Mouse (Mus musculus): ENCODE data around the gene Sgta. TPM values are rescaled to one million over a fixed set of nuclear protein-coding genes. Genes with fewer than 3 reads are reported as not detected.
A peak's percentile ranks its signal among the peaks of the same experiment; 100 is the strongest.

Gene Sgta
- total and polyA plus RNA-seq, 3 experiments, result 100 to 1,019 (median 152) TPM

DNA sequence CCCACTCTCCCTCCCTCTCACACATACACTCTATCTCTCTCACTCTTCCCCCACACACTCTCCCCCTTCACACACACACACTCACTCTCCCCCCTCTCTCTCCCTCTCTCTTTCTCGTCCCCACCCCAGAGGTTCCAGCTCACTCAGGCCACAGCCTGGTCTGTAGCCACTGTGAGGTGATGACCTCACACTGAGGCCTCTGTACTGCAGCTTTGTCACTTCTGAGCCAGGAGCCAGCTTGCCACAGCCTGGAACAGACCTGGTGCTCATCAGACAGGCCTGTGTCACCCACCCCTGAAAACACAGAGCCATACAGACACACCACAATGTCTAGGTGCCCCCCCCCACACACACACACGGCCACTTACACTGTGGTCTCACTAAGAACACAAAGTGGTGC is 39.8 kb downstream of the Sgta start:
- H3K79me2 ChIP-seq (ENCODE audit: control insufficient read depth, insufficient read depth, low read length, poor library complexity), result no peaks in the 10 kb centered on the region
- H3K4me3 ChIP-seq (ENCODE audit: control insufficient read depth in 1 of 2, insufficient read depth in 1 of 2, low read depth in 2 of 2, low read length in 2 of 2), result no peak overlapping the region
- H3K4me1 ChIP-seq (ENCODE audit: control insufficient read depth in 1 of 2, insufficient read depth in 2 of 2, low read length in 2 of 2), result peaks cover 2 to 13% of the 10 kb centered on the region in 2 experiments; a peak in 3 of 4 replicates
- peaks cover 0 to 3% of the 10 kb centered on the region in 2 experiments; a peak in 2 of 4 replicates for H3K36me3 ChIP-seq (ENCODE audit: control insufficient read depth in 1 of 2, insufficient read depth in 2 of 2, low read length in 2 of 2)
- no peak for DNase-seq (ENCODE audit: low read depth, low spot score)
- no peak overlapping the region for H3K9ac ChIP-seq (ENCODE audit: control insufficient read depth, low read depth, low read length, poor library complexity, severe bottlenecking)
- H3K27ac ChIP-seq (ENCODE audit: control insufficient read depth, low read depth, low read length), result no peak overlapping the region
- no peaks in the 10 kb centered on the region for H3K9me3 ChIP-seq (replicated peaks; ENCODE audit: insufficient read depth, low read length)
- no peak for TF ChIP-seq EP300 (IDR thresholded peaks at IDR 0.05; ENCODE audit: low read depth in 1 of 2, low read length in 2 of 2)
- no peak for TF ChIP-seq JUND (IDR thresholded peaks at IDR 0.05; ENCODE audit: low read depth, low read length)
- no peak for TF ChIP-seq TAL1 (IDR thresholded peaks at IDR 0.05; ENCODE audit: low read length)
- TF ChIP-seq CHD1 (IDR thresholded peaks at IDR 0.05; ENCODE audit: low read depth, low read length), result no peak
- no peak for TF ChIP-seq NRF1 (IDR thresholded peaks at IDR 0.05; ENCODE audit: insufficient read depth, low read depth, low read length, poor library complexity, severe bottlenecking)
- H3K27me3 ChIP-seq (ENCODE audit: control insufficient read depth in 1 of 2, insufficient read depth in 2 of 2, low read length in 2 of 2), result no peaks in the 10 kb centered on the region

DNA sequence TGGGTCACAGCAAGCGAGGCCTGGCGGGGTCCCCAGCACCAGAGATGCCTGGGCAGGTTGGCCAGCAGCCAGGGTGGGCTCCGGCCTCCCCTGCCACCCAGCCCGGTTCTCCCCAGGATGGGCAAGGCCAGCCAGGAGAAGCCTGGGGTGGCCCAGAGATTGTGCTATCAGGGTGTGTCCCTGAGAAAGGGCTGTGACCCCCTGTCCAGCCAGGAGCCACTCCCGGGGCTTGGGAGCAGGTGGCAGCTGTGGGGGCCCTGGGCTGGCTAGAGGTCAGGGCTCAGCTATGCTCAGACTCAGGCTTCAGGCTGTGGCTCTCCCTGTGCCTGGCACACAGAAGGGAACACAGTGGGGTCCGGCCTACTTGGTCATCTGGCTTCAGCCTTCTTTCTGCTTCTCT is 40.3 kb downstream of the Sgta start:
- peaks cover 0 to 4% of the 10 kb centered on the region in 2 experiments; a peak in 2 of 4 replicates for H3K36me3 ChIP-seq (ENCODE audit: control insufficient read depth in 1 of 2, insufficient read depth in 2 of 2, low read length in 2 of 2)
- H3K4me3 ChIP-seq (ENCODE audit: control insufficient read depth in 1 of 2, insufficient read depth in 1 of 2, low read depth in 2 of 2, low read length in 2 of 2), result no peak overlapping the region
- no peak for DNase-seq (ENCODE audit: low read depth, low spot score)
- H3K9me3 ChIP-seq (replicated peaks; ENCODE audit: insufficient read depth, low read length), result no peaks in the 10 kb centered on the region
- no peaks in the 10 kb centered on the region for H3K27me3 ChIP-seq (ENCODE audit: control insufficient read depth in 1 of 2, insufficient read depth in 2 of 2, low read length in 2 of 2)
- peaks cover 2 to 14% of the 10 kb centered on the region in 2 experiments; a peak in 3 of 4 replicates for H3K4me1 ChIP-seq (ENCODE audit: control insufficient read depth in 1 of 2, insufficient read depth in 2 of 2, low read length in 2 of 2)
- no peaks in the 10 kb centered on the region for H3K79me2 ChIP-seq (ENCODE audit: control insufficient read depth, insufficient read depth, low read length, poor library complexity)
- H3K27ac ChIP-seq (ENCODE audit: control insufficient read depth, low read depth, low read length), result no peak overlapping the region
- TF ChIP-seq CHD2 (IDR thresholded peaks at IDR 0.05; ENCODE audit: low read length) (no peak), SMC3 (IDR thresholded peaks at IDR 0.05; ENCODE audit: low read depth, low read length) (no peak), ZC3H11A (IDR thresholded peaks at IDR 0.05; ENCODE audit: low read depth, low read length) (no peak), GATA1 (IDR thresholded peaks at IDR 0.05; ENCODE audit: low read depth, low read length) (no peak), RCOR1 (IDR thresholded peaks at IDR 0.05; ENCODE audit: low read depth, low read length) (no peak), E2F4 (IDR thresholded peaks at IDR 0.05; ENCODE audit: borderline replicate concordance, low read depth, low read length) (no peak)
- H3K9ac ChIP-seq (ENCODE audit: control insufficient read depth, low read depth, low read length, poor library complexity, severe bottlenecking), result no peak overlapping the region

DNA sequence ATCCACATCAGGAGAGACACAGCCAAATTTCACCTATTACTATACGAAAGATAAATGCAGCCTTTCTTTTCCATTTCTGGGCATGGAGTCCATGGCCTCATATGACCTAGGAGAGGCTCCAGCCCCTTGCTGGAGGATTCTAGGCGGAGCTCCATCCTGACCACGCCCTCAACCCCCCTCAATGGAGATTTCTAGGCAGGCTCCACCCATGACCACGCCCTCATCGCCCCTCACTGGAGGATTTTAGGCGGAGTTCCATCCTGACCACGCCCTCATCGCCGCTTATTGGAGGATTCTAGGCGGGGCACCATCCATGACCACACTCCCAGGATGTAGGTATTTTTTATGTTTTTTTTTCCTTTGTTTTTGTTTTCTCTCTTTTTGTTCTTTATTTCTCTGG is 41.7 kb downstream of the Sgta start:
- H3K4me3 ChIP-seq (ENCODE audit: control insufficient read depth in 1 of 2, insufficient read depth in 1 of 2, low read depth in 2 of 2, low read length in 2 of 2), result peak overlapping the region in 1 of 2 experiments; percentile 34; a peak in 1 of 4 replicates
- DNase-seq (ENCODE audit: low read depth, low spot score), result peak; percentile 94
- H3K9ac ChIP-seq (ENCODE audit: control insufficient read depth, low read depth, low read length, poor library complexity, severe bottlenecking), result no peak overlapping the region
- peak overlapping the region; percentile 11; the same call in 1 of the 2 replicates for H3K27ac ChIP-seq (ENCODE audit: control insufficient read depth, low read depth, low read length)
- no peaks in the 10 kb centered on the region for H3K9me3 ChIP-seq (replicated peaks; ENCODE audit: insufficient read depth, low read length)
- peaks cover 0 to 4% of the 10 kb centered on the region in 2 experiments; a peak in 2 of 4 replicates for H3K36me3 ChIP-seq (ENCODE audit: control insufficient read depth in 1 of 2, insufficient read depth in 2 of 2, low read length in 2 of 2)
- no peaks in the 10 kb centered on the region for H3K79me2 ChIP-seq (ENCODE audit: control insufficient read depth, insufficient read depth, low read length, poor library complexity)
- peaks cover 2 to 19% of the 10 kb centered on the region in 2 experiments; a peak in 3 of 4 replicates for H3K4me1 ChIP-seq (ENCODE audit: control insufficient read depth in 1 of 2, insufficient read depth in 2 of 2, low read length in 2 of 2)
- no peaks in the 10 kb centered on the region for H3K27me3 ChIP-seq (ENCODE audit: control insufficient read depth in 1 of 2, insufficient read depth in 2 of 2, low read length in 2 of 2)
- peak; percentile 45 for TF ChIP-seq USF1 (IDR thresholded peaks at IDR 0.05; ENCODE audit: low read depth, low read length)
- TF ChIP-seq GATA1 (IDR thresholded peaks at IDR 0.05; ENCODE audit: low read depth, low read length), result no peak
- TF ChIP-seq SMC3 (IDR thresholded peaks at IDR 0.05; ENCODE audit: low read depth, low read length), result no peak
- no peak for TF ChIP-seq POLR2AphosphoS5 (IDR thresholded peaks at IDR 0.05; ENCODE audit: borderline replicate concordance, low read depth, low read length)
- no peak; the same call in none of the 2 replicates for TF ChIP-seq MXI1 (IDR thresholded peaks at IDR 0.05; ENCODE audit: low read depth, low read length)
- TF ChIP-seq NRF1 (IDR thresholded peaks at IDR 0.05; ENCODE audit: insufficient read depth, low read depth, low read length, poor library complexity, severe bottlenecking), result no peak
- no peak for TF ChIP-seq CHD2 (IDR thresholded peaks at IDR 0.05; ENCODE audit: low read length)
- no peak for TF ChIP-seq MAFK (IDR thresholded peaks at IDR 0.05; ENCODE audit: borderline replicate concordance, low read depth, low read length)
- no peak for TF ChIP-seq MYB (IDR thresholded peaks at IDR 0.05; ENCODE audit: low read depth, low read length)
- no peak for TF ChIP-seq USF2 (IDR thresholded peaks at IDR 0.05; ENCODE audit: borderline replicate concordance in 1 of 2, insufficient read depth in 1 of 2, low read depth in 1 of 2, low read length in 2 of 2)
- peak; percentile 45; the same call in 1 of the 2 replicates for TF ChIP-seq MAX (IDR thresholded peaks at IDR 0.05; ENCODE audit: low read length)
- TF ChIP-seq ETS1 (IDR thresholded peaks at IDR 0.05; ENCODE audit: low read depth, low read length), result no peak
- peak; percentile 55 for TF ChIP-seq SIN3A (IDR thresholded peaks at IDR 0.05; ENCODE audit: low read length)
- 0 out of 2 replicates have a peak, but pooled peaks have one; percentile 13 for TF ChIP-seq MYC (IDR thresholded peaks at IDR 0.05; ENCODE audit: low read depth, low read length)
- no peak for TF ChIP-seq POLR2A (IDR thresholded peaks at IDR 0.05; ENCODE audit: control insufficient read depth in 1 of 2, insufficient read depth in 1 of 2, low read depth in 1 of 2, low read length in 2 of 2, poor library complexity in 1 of 2)
- TF ChIP-seq RCOR1 (IDR thresholded peaks at IDR 0.05; ENCODE audit: low read depth, low read length), result no peak
- TF ChIP-seq MEF2A (IDR thresholded peaks at IDR 0.05; ENCODE audit: extremely low read depth, insufficient replicate concordance, low read depth, low read length, poor library complexity, severe bottlenecking), result no peak
- no peak for TF ChIP-seq JUND (IDR thresholded peaks at IDR 0.05; ENCODE audit: low read depth, low read length)
- TF ChIP-seq UBTF (IDR thresholded peaks at IDR 0.05; ENCODE audit: borderline replicate concordance, insufficient read depth, low read depth, low read length), result no peak
- no peak for TF ChIP-seq CHD1 (IDR thresholded peaks at IDR 0.05; ENCODE audit: low read depth, low read length)

All from MEL (cell line).